Mouse (Mus musculus) heart, embryonic 15.5 days (tissue): ENCODE results near the gene Fxyd2. TPM values are rescaled to one million over a fixed set of nuclear protein-coding genes. Genes with fewer than 3 reads are reported as not detected.

Experiments used
- ATAC-seq: fragments of 200-750 bp; cut with Nextera tagmentation; replicated peaks from 2 replicates; pipeline ENCODE4 v1.8.0; 2017; ENCODE audit warnings: low read depth, moderate TSS enrichment; ENCODE audit not compliant: insufficient number of reproducible peaks, insufficient read depth, low FRiP score
- H3K27ac ChIP-seq: fragments of 300-500 bp; sonication (generic); 2 replicates; pipeline ENCODE4 v1.5.1; 2015; ENCODE audit warnings: mild to moderate bottlenecking, inconsistent platforms
- H3K27me3 ChIP-seq: fragments of 300-500 bp; sonication (generic); 2 replicates; pipeline ENCODE4 v1.6.1; 2015; ENCODE audit warnings: inconsistent platforms
- H3K36me3 ChIP-seq: fragments of 300-500 bp; sonication (generic); 2 replicates; pipeline ENCODE4 v1.6.1; 2015; ENCODE audit warnings: mild to moderate bottlenecking, inconsistent platforms
- H3K4me1 ChIP-seq: fragments of 300-500 bp; sonication (generic); replicated peaks from 2 replicates; pipeline ENCODE4 v1.6.1; 2015; ENCODE audit warnings: inconsistent platforms
- H3K4me2 ChIP-seq: fragments of 300-500 bp; sonication (generic); 2 replicates; pipeline ENCODE4 v1.6.1; 2015; ENCODE audit warnings: inconsistent platforms, mild to moderate bottlenecking, moderate library complexity
- H3K4me3 ChIP-seq: fragments of 300-500 bp; sonication (generic); 2 replicates; pipeline ENCODE4 v1.5.1; 2015; ENCODE audit warnings: mild to moderate bottlenecking, inconsistent platforms
- H3K9ac ChIP-seq: fragments of 300-500 bp; sonication (generic); 2 replicates; pipeline ENCODE4 v1.6.1; 2015; ENCODE audit warnings: mild to moderate bottlenecking, inconsistent platforms
- H3K9me3 ChIP-seq: fragments of 300-500 bp; sonication (generic); replicated peaks from 2 replicates; pipeline ENCODE4 v1.6.1; 2016; ENCODE audit warnings: inconsistent platforms
- WGBS: fragments of 180-500 bp; shearing (Covaris S2); methylation state at CpG from one replicate; pipeline ENCODE4 v1.1.7; 2015; ENCODE audit warnings: mixed read lengths; 5-methylcytosine and 5-hydroxymethylcytosine counted together
- polyA plus RNA-seq: library from polyadenylated mRNA; unstranded; fragments of >200 nt; fragmentation: Nextera tagmentation; extraction: Ambion mirVana; gene quantifications from 2 replicates; pipeline ENCODE4 v1.2.1, GENCODE M21; 2015

The Fxyd2 gene
- polyA plus RNA-seq, 1 experiment from 2014 or later = 1.5 TPM

DNA sequence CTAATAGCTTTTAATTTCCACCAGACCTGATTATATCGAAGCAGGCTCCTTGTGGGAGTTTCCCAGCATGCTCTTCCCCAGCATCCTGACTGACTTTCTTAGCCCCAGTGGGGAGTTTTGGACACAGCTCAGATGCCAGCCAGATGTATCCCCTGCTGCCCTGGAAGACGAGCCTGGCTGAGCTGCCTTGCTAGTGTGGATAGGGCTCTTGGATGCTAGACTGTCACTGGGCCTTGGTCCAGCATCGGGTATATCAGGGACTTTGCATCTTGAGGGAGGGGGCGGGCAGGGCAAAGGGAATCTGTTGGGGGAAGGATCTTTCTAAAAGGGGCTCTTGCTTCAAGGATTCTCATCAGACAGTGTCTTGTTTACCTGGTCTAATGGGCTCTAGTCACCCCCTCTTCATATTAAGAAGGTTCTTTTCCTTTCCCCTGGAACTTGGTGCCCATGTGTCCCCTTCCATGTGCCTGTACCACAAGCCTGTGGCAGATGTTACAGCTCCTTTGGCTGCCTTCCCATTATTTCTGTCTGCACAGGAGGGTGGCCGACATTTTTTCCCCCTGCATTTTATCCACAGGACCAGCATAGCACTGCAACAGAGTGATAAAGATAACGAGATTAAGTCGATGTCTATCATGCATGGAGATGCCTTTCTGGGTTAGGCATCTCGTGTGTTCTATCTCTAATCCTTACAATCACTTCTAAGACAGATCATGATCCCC, 55.6 kb downstream of the Fxyd2 start:
- no peak overlapping the region for H3K4me2 ChIP-seq
- no peak overlapping the region for H3K9ac ChIP-seq
- 56% methylated on average over 8 of the region's 8 CpGs for WGBS
- 0 out of 2 replicates have a peak, but pooled peaks cover 2% of the 10 kb centered on the region for H3K27me3 ChIP-seq
- no peak overlapping the region for H3K27ac ChIP-seq
- H3K4me1 ChIP-seq = no peaks in the 10 kb centered on the region
- ATAC-seq = no peak
- no peak overlapping the region for H3K4me3 ChIP-seq
- no peaks in the 10 kb centered on the region for H3K9me3 ChIP-seq
- H3K36me3 ChIP-seq = no peaks in the 10 kb centered on the region

DNA sequence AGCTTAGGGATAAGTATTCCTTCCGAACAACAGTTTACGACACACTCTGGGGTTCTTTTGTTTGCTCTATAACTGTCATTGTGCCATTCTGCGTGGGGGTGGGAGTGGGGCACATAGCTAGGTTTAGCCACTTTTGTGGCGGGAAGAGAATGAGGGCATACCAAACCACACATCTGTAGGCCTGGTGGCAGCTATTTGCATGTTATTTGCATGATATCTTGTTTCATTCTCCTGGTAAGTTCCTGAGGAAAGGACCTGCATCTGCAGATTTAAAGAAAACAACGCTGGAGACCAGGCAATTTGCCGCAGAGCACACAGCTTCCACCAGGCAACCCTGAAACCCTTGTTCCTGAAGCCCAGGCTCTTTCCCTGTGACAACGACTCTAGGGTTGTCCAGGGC, 57.7 kb downstream of the Fxyd2 start:
- Histone ChIP-seq H3K36me3 (no peaks in the 10 kb centered on the region), H3K27me3 (0 out of 2 replicates have a peak, but pooled peaks cover 2% of the 10 kb centered on the region), H3K9me3 (no peaks in the 10 kb centered on the region), H3K4me2 (no peak overlapping the region), H3K4me1 (no peaks in the 10 kb centered on the region), H3K9ac (no peak overlapping the region), H3K27ac (no peak overlapping the region), H3K4me3 (no peak overlapping the region)
- WGBS = 45% methylated on average over 7 of the region's 7 CpGs
- no peak for ATAC-seq

DNA sequence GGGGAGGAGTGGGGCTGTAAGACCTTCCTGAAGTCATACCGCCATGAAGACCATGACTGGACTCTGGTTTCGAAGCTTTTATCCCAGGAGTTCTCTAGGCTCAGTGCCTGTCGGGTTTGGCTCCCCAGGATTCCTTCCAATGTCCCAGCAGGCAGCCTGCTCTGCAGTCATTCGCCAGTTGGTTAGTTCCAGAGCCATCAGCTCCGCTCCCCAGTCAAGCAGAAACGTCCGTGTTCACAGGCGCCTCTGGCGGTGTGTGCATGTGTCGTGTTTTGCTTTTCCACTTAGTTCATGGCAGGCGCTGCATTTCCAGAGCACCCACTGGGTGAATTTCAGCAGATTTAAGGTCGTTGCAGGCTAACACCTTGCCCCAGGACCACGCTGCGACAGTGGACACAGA, 58.9 kb downstream of the Fxyd2 start:
- Histone ChIP-seq H3K9me3 (no peaks in the 10 kb centered on the region), H3K9ac (no peak overlapping the region), H3K4me1 (no peaks in the 10 kb centered on the region), H3K4me2 (no peak overlapping the region), H3K4me3 (no peak overlapping the region), H3K27me3 (0 out of 2 replicates have a peak, but pooled peaks cover 2% of the 10 kb centered on the region), H3K36me3 (no peaks in the 10 kb centered on the region), H3K27ac (no peak overlapping the region)
- no peak for ATAC-seq
- 66% methylated on average over 14 of the region's 14 CpGs for WGBS

Other genes with a start within 250 kb of the Fxyd2 start
- gene BC049352, start 217.7 kb upstream of the Fxyd2 start, polyA plus RNA-seq = not detected in 2 replicates
- 0.21 and 0.85 TPM in 2 replicates for gene Tmprss4, start 195.6 kb upstream of the Fxyd2 start, polyA plus RNA-seq
- 0.84 and 1.7 TPM in 2 replicates for gene Il10ra, start 130.5 kb upstream of the Fxyd2 start, polyA plus RNA-seq
- gene Tmprss13, start 80.6 kb upstream of the Fxyd2 start, polyA plus RNA-seq = 0.09 and 0.30 TPM in 2 replicates
- 37.6 and 47.9 TPM in 2 replicates for gene Fxyd6, start 29.5 kb upstream of the Fxyd2 start, polyA plus RNA-seq
- 0.23 and 0.29 TPM in 2 replicates for gene Dscaml1, start 27.0 kb downstream of the Fxyd2 start, polyA plus RNA-seq